Mouse (Mus musculus) cortical plate, adult 2 months (tissue): ENCODE measurements around the gene 9230104L09Rik.

Experiments
- CTCF ChIP-seq: fragments of 200-500 bp; IDR thresholded peaks from 2 replicates; pipeline ENCODE4 v1.5.1; 2011; ENCODE audit warnings: mild to moderate bottlenecking, control low read depth, low read length; ENCODE audit not compliant: insufficient read depth; ENCODE audit errors: extremely low read depth
- POLR2A ChIP-seq: fragments of 200-500 bp; IDR thresholded peaks from 2 replicates; pipeline ENCODE4 v1.6.1; 2011; ENCODE audit warnings: mild to moderate bottlenecking, low read length, control low read depth; ENCODE audit not compliant: insufficient read depth; ENCODE audit errors: extremely low read depth

DNA sequence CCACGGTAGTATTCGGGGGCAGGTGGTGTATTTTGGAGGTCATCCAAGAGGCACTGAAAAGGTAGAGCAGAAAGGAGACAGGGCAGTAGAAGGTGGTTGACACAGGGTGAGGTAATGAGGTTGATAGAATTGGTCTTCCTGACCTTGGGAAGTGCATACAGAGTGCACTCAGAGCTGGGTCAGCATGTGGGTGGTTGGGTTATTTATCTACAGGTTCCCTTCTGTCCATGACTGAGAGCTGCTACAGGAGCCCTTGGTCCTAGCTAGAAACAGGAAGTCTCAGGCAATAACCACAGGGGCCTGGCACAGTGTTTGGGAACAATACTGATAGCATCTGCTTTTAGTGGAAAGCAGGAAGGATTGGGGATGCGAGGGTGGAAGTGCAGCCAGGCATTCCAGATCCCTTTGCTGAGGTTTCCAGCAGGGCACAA lies 63.3 kb downstream of the 9230104L09Rik start:
- no peak for TF ChIP-seq CTCF
- TF ChIP-seq POLR2A, result no peak
